Mouse (Mus musculus) MEL (cell line): Measurements from ENCODE around the gene Arntl. TPM values are rescaled to one million over a fixed set of nuclear protein-coding genes. Genes with fewer than 3 reads are reported as not detected.

Experiments used
- DNase-seq: peaks from one replicate; pipeline ENCODE4 v3.0.0; 2011; ENCODE audit warnings: low read depth, low spot score
- H3K27ac ChIP-seq: 2 replicates; pipeline ENCODE4 v1.5.1; 2012; ENCODE audit warnings: low read depth, mild to moderate bottlenecking, control low read depth, low read length, moderate library complexity; ENCODE audit not compliant: control insufficient read depth
- H3K27me3 ChIP-seq, 2 experiments: fragments of 150-350 bp in 1 of 2; sonication (generic) in 1 of 2; 2 replicates each; pipeline ENCODE4 v1.6.1; 2012; ENCODE audit warnings: low read length in 2 of 2, mild to moderate bottlenecking in 2 of 2, improper control_type of control experiment in 1 of 2, moderate library complexity in 1 of 2; ENCODE audit not compliant: insufficient read depth in 2 of 2, control insufficient read depth in 1 of 2
- H3K36me3 ChIP-seq, 2 experiments: 2 replicates each; pipeline ENCODE4 v1.6.1; 2012 to 2014; ENCODE audit warnings: low read length in 2 of 2, improper control_type of control experiment in 1 of 2, inconsistent platforms in 1 of 2, mild to moderate bottlenecking in 1 of 2; ENCODE audit not compliant: insufficient read depth in 2 of 2, control insufficient read depth in 1 of 2
- H3K4me1 ChIP-seq, 2 experiments: fragments of 150-350 bp in 1 of 2; sonication (generic) in 1 of 2; 2 replicates each; pipeline ENCODE4 v1.6.1; 2012; ENCODE audit warnings: low read length in 2 of 2, improper control_type of control experiment in 1 of 2, mild to moderate bottlenecking in 1 of 2; ENCODE audit not compliant: insufficient read depth in 2 of 2, control insufficient read depth in 1 of 2
- H3K4me3 ChIP-seq, 2 experiments: fragments of 150-350 bp in 1 of 2; sonication (generic) in 1 of 2; 2 replicates each; pipeline ENCODE4 v1.5.1; 2012; ENCODE audit warnings: low read depth in 2 of 2, low read length in 2 of 2, mild to moderate bottlenecking in 2 of 2, moderate library complexity in 2 of 2, control low read depth in 1 of 2, improper control_type of control experiment in 1 of 2; ENCODE audit not compliant: control insufficient read depth in 1 of 2, insufficient read depth in 1 of 2
- H3K79me2 ChIP-seq: 2 replicates; pipeline ENCODE4 v1.6.1; 2012; ENCODE audit warnings: mild to moderate bottlenecking, low read length, moderate library complexity; ENCODE audit not compliant: control insufficient read depth, poor library complexity, insufficient read depth
- H3K9ac ChIP-seq: 2 replicates; pipeline ENCODE4 v1.6.1; 2012; ENCODE audit warnings: low read depth, mild to moderate bottlenecking, control low read depth, low read length, moderate library complexity; ENCODE audit not compliant: control insufficient read depth, poor library complexity, severe bottlenecking
- H3K9me3 ChIP-seq: fragments of 150-350 bp; sonication (generic); replicated peaks from 2 replicates; pipeline ENCODE4 v1.6.1; 2012; ENCODE audit warnings: mild to moderate bottlenecking, low read length, improper control_type of control experiment, moderate library complexity; ENCODE audit not compliant: insufficient read depth
- BHLHE40 ChIP-seq: IDR thresholded peaks from 2 replicates; pipeline ENCODE4 v1.6.1; 2012; ENCODE audit warnings: low read depth, mild to moderate bottlenecking, inconsistent platforms, low read length, improper control_type of control experiment, borderline replicate concordance
- CHD1 ChIP-seq: IDR thresholded peaks from 2 replicates; pipeline ENCODE4 v1.6.1; 2012; ENCODE audit warnings: low read depth, mild to moderate bottlenecking, inconsistent platforms, low read length, improper control_type of control experiment
- CHD2 ChIP-seq: IDR thresholded peaks from 2 replicates; pipeline ENCODE4 v1.6.1; 2011; ENCODE audit warnings: low read length, improper control_type of control experiment
- E2F4 ChIP-seq: IDR thresholded peaks from 2 replicates; pipeline ENCODE4 v1.6.1; 2011; ENCODE audit warnings: low read depth, low read length, improper control_type of control experiment, borderline replicate concordance
- ELF1 ChIP-seq: IDR thresholded peaks from 2 replicates; pipeline ENCODE4 v1.6.1; 2014; ENCODE audit warnings: low read depth, mild to moderate bottlenecking, inconsistent platforms, low read length, improper control_type of control experiment, moderate library complexity
- EP300 ChIP-seq, 2 experiments: IDR thresholded peaks; 2 replicates each; pipeline ENCODE4 v1.6.1; 2011; ENCODE audit warnings: improper control_type of control experiment in 2 of 2, low read length in 2 of 2, low read depth in 1 of 2, mild to moderate bottlenecking in 1 of 2
- GABPA ChIP-seq: IDR thresholded peaks from 2 replicates; pipeline ENCODE4 v1.6.1; 2012; ENCODE audit warnings: low read depth, mild to moderate bottlenecking, inconsistent platforms, low read length, improper control_type of control experiment, moderate library complexity
- GATA1 ChIP-seq: IDR thresholded peaks from 2 replicates; pipeline ENCODE4 v1.6.1; 2011; ENCODE audit warnings: low read depth, low read length, improper control_type of control experiment
- HCFC1 ChIP-seq: IDR thresholded peaks from 2 replicates; pipeline ENCODE4 v1.6.1; 2012; ENCODE audit warnings: low read depth, mild to moderate bottlenecking, inconsistent platforms, low read length, improper control_type of control experiment, moderate library complexity
- JUND ChIP-seq: IDR thresholded peaks from 2 replicates; pipeline ENCODE4 v1.6.1; 2011; ENCODE audit warnings: low read depth, mild to moderate bottlenecking, improper control_type of control experiment, low read length
- KAT2A ChIP-seq: conservative IDR thresholded peaks from 2 replicates; pipeline ENCODE4 v1.6.1; 2012; ENCODE audit warnings: low read depth, low read length, improper control_type of control experiment, inconsistent platforms
- MAFK ChIP-seq: IDR thresholded peaks from 2 replicates; pipeline ENCODE4 v1.6.1; 2011; ENCODE audit warnings: low read depth, mild to moderate bottlenecking, low read length, improper control_type of control experiment, borderline replicate concordance
- MAX ChIP-seq: IDR thresholded peaks from 2 replicates; pipeline ENCODE4 v1.6.1; 2011; ENCODE audit warnings: low read length, improper control_type of control experiment
- MXI1 ChIP-seq: IDR thresholded peaks from 2 replicates; pipeline ENCODE4 v1.6.1; 2011; ENCODE audit warnings: mild to moderate bottlenecking, low read depth, low read length, improper control_type of control experiment
- MYB ChIP-seq: IDR thresholded peaks from 2 replicates; pipeline ENCODE4 v1.6.1; 2011; ENCODE audit warnings: mild to moderate bottlenecking, low read depth, low read length, improper control_type of control experiment
- MYC ChIP-seq: IDR thresholded peaks from 2 replicates; pipeline ENCODE4 v1.6.1; 2011; ENCODE audit warnings: low read depth, mild to moderate bottlenecking, low read length, improper control_type of control experiment, moderate library complexity
- NELFE ChIP-seq: IDR thresholded peaks from 2 replicates; pipeline ENCODE4 v1.6.1; 2011; ENCODE audit warnings: low read depth, low read length, improper control_type of control experiment
- POLR2A ChIP-seq, 2 experiments: IDR thresholded peaks; 2 replicates each; pipeline ENCODE4 v1.6.1; 2011 to 2012; ENCODE audit warnings: low read length in 2 of 2, mild to moderate bottlenecking in 2 of 2, control low read depth in 1 of 2, improper control_type of control experiment in 1 of 2, low read depth in 1 of 2, moderate library complexity in 1 of 2; ENCODE audit not compliant: control insufficient read depth in 1 of 2, insufficient read depth in 1 of 2, poor library complexity in 1 of 2
- POLR2AphosphoS5 ChIP-seq: IDR thresholded peaks from 2 replicates; pipeline ENCODE4 v1.6.1; 2012; ENCODE audit warnings: low read depth, borderline replicate concordance, mild to moderate bottlenecking, inconsistent platforms, low read length, moderate library complexity, mixed read lengths
- RAD21 ChIP-seq: IDR thresholded peaks from 2 replicates; pipeline ENCODE4 v1.6.1; 2011; ENCODE audit warnings: mild to moderate bottlenecking, low read depth, low read length, improper control_type of control experiment
- RCOR1 ChIP-seq: IDR thresholded peaks from 2 replicates; pipeline ENCODE4 v1.6.1; 2012; ENCODE audit warnings: low read depth, mild to moderate bottlenecking, inconsistent platforms, low read length, improper control_type of control experiment
- SIN3A ChIP-seq: IDR thresholded peaks from 2 replicates; pipeline ENCODE4 v1.6.1; 2012; ENCODE audit warnings: low read length, improper control_type of control experiment, inconsistent platforms
- USF1 ChIP-seq: IDR thresholded peaks from 2 replicates; pipeline ENCODE4 v1.6.1; 2014; ENCODE audit warnings: low read depth, mild to moderate bottlenecking, inconsistent platforms, low read length, improper control_type of control experiment, moderate library complexity
- ZC3H11A ChIP-seq: IDR thresholded peaks from 2 replicates; pipeline ENCODE4 v1.6.1; 2012; ENCODE audit warnings: low read depth, mild to moderate bottlenecking, inconsistent platforms, low read length, improper control_type of control experiment
- ZKSCAN1 ChIP-seq: IDR thresholded peaks from 2 replicates; pipeline ENCODE4 v1.6.1; 2012; ENCODE audit warnings: low read depth, mild to moderate bottlenecking, inconsistent platforms, low read length, improper control_type of control experiment, moderate library complexity
- ZNF384 ChIP-seq: IDR thresholded peaks from 2 replicates; pipeline ENCODE4 v1.6.1; 2012; ENCODE audit warnings: low read depth, mild to moderate bottlenecking, inconsistent platforms, low read length, improper control_type of control experiment
- polyA plus RNA-seq, 2 experiments: library from polyadenylated mRNA; stranded (reverse) in 1 of 2; unstranded in 1 of 2; fragments of >175 nt in 1 of 2; fragments of >200 nt in 1 of 2; gene quantifications; 2 replicates each; pipeline versions ENCODE4 v1.2.1 to v1.2.4; 2012; ENCODE audit warnings: low replicate concordance in 2 of 2, low read depth in 1 of 2; ENCODE audit not compliant: insufficient read length in 2 of 2, insufficient read depth in 1 of 2, missing spikeins in 1 of 2
- total RNA-seq: library from RNA; depleted of rRNA; stranded (reverse); fragments of 300-350 nt; gene quantifications from 2 replicates; pipeline ENCODE4 v1.2.3, GENCODE M21; 2012

Arntl gene
- total and polyA plus RNA-seq, 3 experiments = 2.0 to 4.5 TPM; not detected in 1

- H3K4me1 ChIP-seq = no peaks in the 10 kb centered on the region
- H3K9ac ChIP-seq = no peak overlapping the region
- no peak for DNase-seq
- H3K36me3 ChIP-seq = no peaks in the 10 kb centered on the region
- H3K27ac ChIP-seq = no peak overlapping the region
- no peak overlapping the region for H3K4me3 ChIP-seq
- no peak for TF ChIP-seq EP300 (IDR thresholded peaks at IDR 0.05; ENCODE audit: low read depth in 1 of 2, low read length in 2 of 2)
- TF ChIP-seq JUND = no peak
- TF ChIP-seq MYB = no peak
- TF ChIP-seq POLR2A (IDR thresholded peaks at IDR 0.05; ENCODE audit: control insufficient read depth in 1 of 2, insufficient read depth in 1 of 2, low read depth in 1 of 2, low read length in 2 of 2, poor library complexity in 1 of 2) = no peak
- no peak for TF ChIP-seq MYC
- no peak for TF ChIP-seq POLR2AphosphoS5
- no peak for TF ChIP-seq NELFE
- no peak for TF ChIP-seq SIN3A
- TF ChIP-seq ZNF384 = no peak
- no peak for TF ChIP-seq RAD21
- TF ChIP-seq ZC3H11A = no peak
- no peak for TF ChIP-seq KAT2A
- TF ChIP-seq USF1 = no peak
- no peak for TF ChIP-seq MAX
- no peak for TF ChIP-seq ZKSCAN1
- no peak for TF ChIP-seq ELF1
- TF ChIP-seq RCOR1 = no peak
- no peaks in the 10 kb centered on the region for H3K9me3 ChIP-seq
- H3K27me3 ChIP-seq = peaks cover 0 to 2% of the 10 kb centered on the region in 2 experiments; a peak in 1 of 4 replicates
- no peaks in the 10 kb centered on the region for H3K79me2 ChIP-seq
Observed at GRCm38 (mm10) chr7:113188091-113188490, 19.2 kb upstream of the Arntl start.

- TF ChIP-seq HCFC1 = no peak
- no peak for TF ChIP-seq CHD1
- no peak for TF ChIP-seq MAFK
- TF ChIP-seq E2F4 = no peak
- TF ChIP-seq MYC = no peak
- TF ChIP-seq POLR2A (IDR thresholded peaks at IDR 0.05; ENCODE audit: control insufficient read depth in 1 of 2, insufficient read depth in 1 of 2, low read depth in 1 of 2, low read length in 2 of 2, poor library complexity in 1 of 2) = no peak
- TF ChIP-seq BHLHE40 = no peak
- TF ChIP-seq GABPA = no peak
- no peak for TF ChIP-seq MXI1
- no peak for TF ChIP-seq NELFE
- no peak for TF ChIP-seq GATA1
- TF ChIP-seq ZNF384 = no peak
- TF ChIP-seq RAD21 = no peak
- no peak for TF ChIP-seq RCOR1
- no peak for TF ChIP-seq POLR2AphosphoS5
- TF ChIP-seq CHD2 = no peak
- no peak for TF ChIP-seq ELF1
- TF ChIP-seq JUND = no peak
- H3K27me3 ChIP-seq = peaks cover 0 to 2% of the 10 kb centered on the region in 2 experiments; a peak in 1 of 4 replicates
- DNase-seq = no peak
- H3K36me3 ChIP-seq = no peaks in the 10 kb centered on the region
- no peaks in the 10 kb centered on the region for H3K4me1 ChIP-seq
- H3K9me3 ChIP-seq = no peaks in the 10 kb centered on the region
- no peak overlapping the region for H3K4me3 ChIP-seq
- H3K9ac ChIP-seq = no peak overlapping the region
- no peak overlapping the region for H3K27ac ChIP-seq
- no peaks in the 10 kb centered on the region for H3K79me2 ChIP-seq
Observed at GRCm38 (mm10) chr7:113188566-113188965, 18.7 kb upstream of the Arntl start.
